Mouse (Mus musculus) cerebellum, adult 2 months (tissue): ENCODE measurements around the gene Runx1.

Source experiments
- CTCF ChIP-seq: fragments of 200-500 bp; IDR thresholded peaks from 2 replicates; pipeline ENCODE4 v1.5.1; 2011; ENCODE audit warnings: low read depth, mild to moderate bottlenecking, control low read depth, low read length, moderate library complexity, borderline replicate concordance; ENCODE audit not compliant: insufficient read depth
- POLR2A ChIP-seq: fragments of 200-500 bp; IDR thresholded peaks from 2 replicates; pipeline ENCODE4 v1.6.1; 2011; ENCODE audit warnings: low read length, control low read depth, borderline replicate concordance; ENCODE audit not compliant: insufficient read depth

GRCm38 (mm10) chr16:92818480-92819269 lies 7.3 kb downstream of the Runx1 start:
- TF ChIP-seq CTCF (no peak), POLR2A (no peak)
